Mouse (Mus musculus) midbrain, embryonic 14.5 days (tissue): ENCODE data around the gene Igsf10. TPM values are rescaled to one million over a fixed set of nuclear protein-coding genes. Genes with fewer than 3 reads are reported as not detected.
"Not testable (repeated sequence)": the region's sequence is repeated elsewhere in the genome, so short reads cannot be mapped to it uniquely, and the experiment has no call there.

Experiments
- ATAC-seq: fragments of 200-750 bp; cut with Nextera tagmentation; 2 replicates; pipeline ENCODE4 v1.8.0; 2017; ENCODE audit warnings: moderate number of reproducible peaks, moderate library complexity; ENCODE audit not compliant: low FRiP score, low TSS enrichment
- DNase-seq: peaks from one replicate; pipeline ENCODE4 v3.0.0-alpha.2; 2015
- H3K27ac ChIP-seq: fragments of 300-500 bp; sonication (generic); replicated peaks from 2 replicates; pipeline ENCODE4 v1.5.1; 2014; ENCODE audit warnings: mild to moderate bottlenecking, low read depth, low read length, moderate library complexity
- H3K27me3 ChIP-seq: fragments of 300-500 bp; sonication (generic); 2 replicates; pipeline ENCODE4 v1.6.1; 2014; ENCODE audit warnings: low read length, control low read depth, mixed read lengths; ENCODE audit not compliant: control insufficient read depth, insufficient read depth
- H3K36me3 ChIP-seq: fragments of 300-500 bp; sonication (generic); 2 replicates; pipeline ENCODE4 v1.6.1; 2014; ENCODE audit warnings: low read length, control low read depth; ENCODE audit not compliant: control insufficient read depth, insufficient read depth
- H3K4me1 ChIP-seq: fragments of 300-500 bp; sonication (generic); 2 replicates; pipeline ENCODE4 v1.6.1; 2014; ENCODE audit warnings: mild to moderate bottlenecking, antibody characterized with exemption, low read length, control low read depth; ENCODE audit not compliant: control insufficient read depth, insufficient read depth
- H3K4me2 ChIP-seq: fragments of 300-500 bp; sonication (generic); 2 replicates; pipeline ENCODE4 v1.6.1; 2014; ENCODE audit warnings: mild to moderate bottlenecking, low read length, moderate library complexity
- H3K4me3 ChIP-seq: fragments of 300-500 bp; sonication (generic); replicated peaks from 2 replicates; pipeline ENCODE4 v1.5.1; 2014; ENCODE audit warnings: low read depth, low read length
- H3K9ac ChIP-seq: fragments of 300-500 bp; sonication (generic); replicated peaks from 2 replicates; pipeline ENCODE4 v1.6.1; 2014; ENCODE audit warnings: mild to moderate bottlenecking, low read length, moderate library complexity
- H3K9me3 ChIP-seq: fragments of 300-500 bp; sonication (generic); 2 replicates; pipeline ENCODE4 v1.6.1; 2016; ENCODE audit warnings: low read length, control low read depth, mixed read lengths; ENCODE audit not compliant: control insufficient read depth
- WGBS: fragments of 180-500 bp; shearing (Covaris S2); extraction: QIAGEN DNeasy Blood & Tissue Kit; methylation state at CpG from one replicate; pipeline ENCODE4 v1.1.7; 2014; 5-methylcytosine and 5-hydroxymethylcytosine counted together
- polyA plus RNA-seq: library from polyadenylated mRNA; unstranded; fragments of >200 nt; fragmentation: Nextera tagmentation; extraction: Ambion mirVana; gene quantifications from 2 replicates; pipeline ENCODE4 v1.2.1, GENCODE M21; 2014

Gene Igsf10
- polyA plus RNA-seq = 2.9 and 3.5 TPM in 2 replicates

DNA sequence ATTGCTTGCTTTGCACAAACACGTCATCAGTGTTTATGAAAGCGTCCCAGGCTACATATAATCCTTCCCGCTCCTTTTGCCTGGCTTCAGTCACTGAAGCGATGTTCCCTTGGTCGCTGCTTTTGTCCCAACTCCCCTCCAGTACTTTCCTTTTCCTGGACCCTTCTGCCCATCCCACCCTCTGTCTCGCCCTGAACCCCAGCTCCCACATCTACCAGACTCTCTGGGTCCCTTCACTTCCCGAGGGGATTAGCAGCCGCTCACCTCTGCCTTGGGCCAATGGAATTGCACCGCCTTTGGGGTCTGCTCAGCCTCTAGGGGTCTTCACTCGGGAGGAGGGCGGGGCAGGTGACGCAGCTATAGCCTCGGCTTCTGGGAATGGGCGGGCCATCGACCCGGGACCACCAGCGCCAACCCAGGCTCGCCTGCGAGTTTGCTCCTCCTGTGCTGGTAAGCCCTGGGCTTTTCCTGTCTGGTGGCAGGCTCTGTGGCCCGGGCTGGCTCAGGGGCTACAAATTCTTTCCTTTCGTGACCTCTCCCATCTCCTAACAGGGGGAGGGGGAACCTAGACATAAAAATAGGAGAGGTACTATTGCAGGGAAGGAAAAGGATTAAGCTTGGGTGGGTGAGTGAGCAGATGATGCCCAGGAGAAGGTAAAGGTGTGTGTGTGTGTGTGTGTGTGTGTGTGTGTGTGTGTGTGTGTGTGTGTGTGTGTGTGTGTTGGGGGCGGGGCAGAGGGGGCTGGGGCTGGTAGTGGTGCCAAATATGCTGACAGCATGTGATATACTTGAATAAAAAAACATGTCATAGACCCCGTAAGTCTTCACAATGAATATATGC, at the start of gene Igsf10:
Igsf10 (minus strand) TSS at position 330 of the 841 bp plus-strand sequence.
- no peaks in the 10 kb centered on the region for H3K4me1 ChIP-seq
- H3K36me3 ChIP-seq = no peaks in the 10 kb centered on the region
- peak within 1 kb of the TSS; percentile 70 for H3K27ac ChIP-seq
- peak within 1 kb of the TSS; percentile 66 for H3K4me3 ChIP-seq
- peak within 1 kb of the TSS; percentile 69 for H3K9ac ChIP-seq
- no peaks in the 10 kb centered on the region for H3K27me3 ChIP-seq
- DNase-seq (peak; percentile 85), ATAC-seq (peak; percentile 95)
- no peaks in the 10 kb centered on the region for H3K9me3 ChIP-seq
- WGBS = 2% methylated on average over 23 of the region's 23 CpGs
- peak within 1 kb of the TSS; percentile 65 for H3K4me2 ChIP-seq

DNA sequence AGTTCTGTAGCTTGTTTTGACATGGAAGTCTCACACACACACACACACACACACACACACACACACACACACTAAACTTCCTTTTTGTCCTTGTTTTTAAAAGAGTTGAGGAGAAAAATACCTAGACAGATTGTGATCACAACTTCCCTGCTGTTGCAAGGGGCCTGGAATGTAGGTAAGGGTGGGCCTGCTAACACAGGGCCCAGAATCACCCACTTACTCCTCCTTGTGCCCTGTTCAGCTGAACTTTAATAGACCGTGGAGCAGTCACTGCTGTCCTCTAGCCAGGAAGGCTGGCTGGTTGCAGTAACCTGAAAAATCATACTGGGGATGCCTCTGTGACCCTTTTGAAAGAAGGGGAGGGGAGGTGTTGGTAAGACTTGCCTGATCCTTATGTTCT, 41.4 kb upstream of the Igsf10 start:
- no peak for ATAC-seq
- no peak overlapping the region for H3K4me3 ChIP-seq
- no peaks in the 10 kb centered on the region for H3K36me3 ChIP-seq
- no peaks in the 10 kb centered on the region for H3K27me3 ChIP-seq
- 89% methylated on average over 1 of the region's 1 CpGs for WGBS
- no peak overlapping the region for H3K27ac ChIP-seq
- H3K4me2 ChIP-seq = no peak overlapping the region
- no peaks in the 10 kb centered on the region for H3K4me1 ChIP-seq
- no peak for DNase-seq
- no peak overlapping the region for H3K9ac ChIP-seq
- H3K9me3 ChIP-seq = no peaks in the 10 kb centered on the region

GRCm38 (mm10) chr3:59385000-59385399, 40.8 kb upstream of the Igsf10 start:
- Histone ChIP-seq H3K27me3 (no peaks in the 10 kb centered on the region), H3K4me1 (no peaks in the 10 kb centered on the region), H3K9me3 (no peaks in the 10 kb centered on the region), H3K36me3 (no peaks in the 10 kb centered on the region), H3K9ac (no peak overlapping the region), H3K27ac (no peak overlapping the region), H3K4me2 (no peak overlapping the region), H3K4me3 (no peak overlapping the region)
- 88% methylated on average over 3 of the region's 3 CpGs for WGBS
- DNase-seq (no peak), ATAC-seq (no peak)

DNA sequence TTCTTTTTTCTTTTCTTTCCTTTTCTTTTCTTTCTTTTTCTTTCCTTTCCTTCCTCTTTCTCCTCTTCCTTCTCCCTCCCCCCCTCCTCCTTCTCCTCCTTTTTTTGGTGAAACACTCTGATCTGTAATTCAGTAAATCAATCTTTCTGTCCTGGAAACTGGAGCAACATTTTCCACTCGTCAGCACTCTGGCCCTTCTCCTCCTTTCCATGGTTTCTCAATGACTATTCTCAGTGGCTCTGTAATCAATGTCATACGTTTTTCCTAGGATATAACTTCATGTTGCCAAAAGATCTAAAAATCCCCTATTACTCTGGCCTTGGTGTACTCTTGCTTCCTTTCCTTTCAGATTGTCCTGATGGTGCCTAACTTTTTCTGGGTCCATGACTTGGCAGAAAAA, 40.1 kb upstream of the Igsf10 start:
- no peak overlapping the region for H3K4me3 ChIP-seq
- no peaks in the 10 kb centered on the region for H3K27me3 ChIP-seq
- H3K9ac ChIP-seq = no peak overlapping the region
- ATAC-seq (no peak), DNase-seq (no peak)
- no peaks in the 10 kb centered on the region for H3K36me3 ChIP-seq
- no peak overlapping the region for H3K27ac ChIP-seq
- H3K4me2 ChIP-seq = no peak overlapping the region
- no peaks in the 10 kb centered on the region for H3K4me1 ChIP-seq
- H3K9me3 ChIP-seq = no peaks in the 10 kb centered on the region
- 61% methylated on average over 2 of the region's 2 CpGs for WGBS

DNA sequence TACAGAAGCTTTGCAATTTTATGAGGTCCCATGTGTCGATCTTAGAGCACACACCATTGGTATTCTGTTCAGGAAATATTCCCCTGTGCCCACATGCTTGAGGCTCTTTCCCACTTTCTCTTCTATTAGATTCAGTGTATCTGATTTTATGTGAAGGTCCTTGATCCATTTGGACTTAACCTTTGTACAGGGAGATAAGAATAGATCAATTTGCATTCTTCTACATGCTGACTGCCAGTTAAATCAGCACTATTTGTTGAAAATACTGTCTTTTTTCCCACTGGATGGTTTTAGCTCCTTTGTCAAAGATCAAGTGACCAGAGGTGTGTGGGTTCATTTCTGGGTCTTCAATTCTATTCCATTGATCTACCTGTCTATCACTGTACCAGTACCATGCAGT, 34.6 kb upstream of the Igsf10 start:
- not testable (repeated sequence) for ATAC-seq, DNase-seq, H3K4me3 ChIP-seq, H3K9me3 ChIP-seq, H3K27me3 ChIP-seq, H3K9ac ChIP-seq, H3K4me2 ChIP-seq, H3K4me1 ChIP-seq, H3K36me3 ChIP-seq, H3K27ac ChIP-seq
- 94% methylated on average over 1 of the region's 1 CpGs for WGBS

GRCm38 (mm10) chr3:59361895-59362294, 17.7 kb upstream of the Igsf10 start:
- no peak overlapping the region for H3K9ac ChIP-seq
- H3K4me3 ChIP-seq = no peak overlapping the region
- 93% methylated on average over 1 of the region's 1 CpGs for WGBS
- no peaks in the 10 kb centered on the region for H3K36me3 ChIP-seq
- DNase-seq (no peak), ATAC-seq (no peak)
- no peaks in the 10 kb centered on the region for H3K9me3 ChIP-seq
- no peak overlapping the region for H3K4me2 ChIP-seq
- no peak overlapping the region for H3K27ac ChIP-seq
- H3K27me3 ChIP-seq = no peaks in the 10 kb centered on the region
- no peaks in the 10 kb centered on the region for H3K4me1 ChIP-seq

GRCm38 (mm10) chr3:59360102-59360501, 15.9 kb upstream of the Igsf10 start:
- Histone ChIP-seq H3K27ac (no peak overlapping the region), H3K4me2 (no peak overlapping the region), H3K4me1 (no peaks in the 10 kb centered on the region), H3K36me3 (no peaks in the 10 kb centered on the region), H3K4me3 (no peak overlapping the region), H3K9me3 (no peaks in the 10 kb centered on the region), H3K27me3 (no peaks in the 10 kb centered on the region), H3K9ac (no peak overlapping the region)
- DNase-seq (no peak), ATAC-seq (no peak)

GRCm38 (mm10) chr3:59354156-59354555, 10.0 kb upstream of the Igsf10 start:
- Histone ChIP-seq H3K36me3 (no peaks in the 10 kb centered on the region), H3K4me1 (no peaks in the 10 kb centered on the region), H3K4me3 (no peak overlapping the region), H3K9me3 (no peaks in the 10 kb centered on the region), H3K9ac (no peak overlapping the region), H3K4me2 (no peak overlapping the region), H3K27me3 (no peaks in the 10 kb centered on the region), H3K27ac (no peak overlapping the region)
- DNase-seq (no peak), ATAC-seq (no peak)
- WGBS = 93% methylated on average over 3 of the region's 3 CpGs

- Histone ChIP-seq H3K4me2 (no peak overlapping the region), H3K4me3 (no peak overlapping the region), H3K27ac (no peak overlapping the region), H3K27me3 (no peaks in the 10 kb centered on the region), H3K9me3 (no peaks in the 10 kb centered on the region), H3K9ac (no peak overlapping the region), H3K4me1 (no peaks in the 10 kb centered on the region), H3K36me3 (no peaks in the 10 kb centered on the region)
- DNase-seq (no peak), ATAC-seq (no peak)
These were observed 7.6 kb upstream of the Igsf10 start for GRCm38 (mm10) chr3:59351768-59352167.
